Mouse (Mus musculus): ENCODE data around the gene Calhm4. TPM values are rescaled to one million over a fixed set of nuclear protein-coding genes. Genes with fewer than 3 reads are reported as not detected.

Gene Calhm4
- not detected for polyA plus RNA-seq (2017; shearing (Covaris generic))

GRCm38 (mm10) chr10:34044210-34044609, at the start of gene Calhm4:
TSS of gene Calhm4 (minus strand) at chr10:34044310.

DNA sequence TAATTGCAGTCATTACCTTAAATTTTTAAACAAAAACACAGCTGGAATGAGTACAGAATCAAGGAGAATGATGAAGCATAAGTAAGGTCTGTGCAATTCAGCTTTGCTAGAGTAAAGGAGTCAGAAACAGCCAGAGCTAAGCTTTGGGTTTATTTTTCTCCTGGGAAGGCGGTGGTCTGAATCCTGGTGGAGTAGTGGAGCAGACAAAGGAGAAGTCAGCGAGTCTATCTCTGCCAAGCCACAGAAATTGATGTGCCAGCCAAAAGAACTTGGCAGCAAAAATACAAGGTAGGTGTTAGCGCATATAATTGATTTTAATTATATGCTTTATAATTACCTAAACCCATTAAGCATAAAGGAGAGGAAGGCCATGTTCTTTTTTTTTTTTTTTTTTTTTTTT, 6.7 kb downstream of the Calhm4 start, which contains the start of gene Trappc3l:
TSS of gene Trappc3l (plus strand) at position 197 of the 400 bp plus-strand sequence.

GRCm38 (mm10) chr10:34019302-34020075, 24.6 kb downstream of the Calhm4 start, which contains the start of gene Rwdd1:
TSS of gene Rwdd1 (minus strand) at chr10:34019624.

Other genes starting within 250 kb of the Calhm4 start
- not detected for gene Sult3a1, start 186.6 kb downstream of the Calhm4 start, polyA plus RNA-seq (2017; shearing (Covaris generic))
- gene Rsph4a, start 139.2 kb downstream of the Calhm4 start, polyA plus RNA-seq (2017; shearing (Covaris generic)), result 0.20 TPM
- 46.9 TPM for gene Zup1, start 93.0 kb downstream of the Calhm4 start, polyA plus RNA-seq (2017; shearing (Covaris generic))
- gene Rwdd1, start 24.7 kb downstream of the Calhm4 start, polyA plus RNA-seq (2017; shearing (Covaris generic)), result 85.3 TPM
- gene Trappc3l, start 6.7 kb downstream of the Calhm4 start, polyA plus RNA-seq (2017; shearing (Covaris generic)), result not detected
- gene Calhm5, start 52.2 kb upstream of the Calhm4 start, polyA plus RNA-seq (2017; shearing (Covaris generic)), result not detected
- 9.5 TPM for gene Calhm6, start 83.7 kb upstream of the Calhm4 start, polyA plus RNA-seq (2017; shearing (Covaris generic))
- 8.8 TPM for gene Dse, start 163.4 kb upstream of the Calhm4 start, polyA plus RNA-seq (2017; shearing (Covaris generic))
- gene Tspyl1, start 237.9 kb upstream of the Calhm4 start, polyA plus RNA-seq (2017; shearing (Covaris generic)), result 113 TPM